Mouse (Mus musculus): Measurements from ENCODE around the gene Tmem186.

- TF ChIP-seq POLR2A (IDR thresholded peaks at IDR 0.05; ENCODE audit: control insufficient read depth, extremely low read depth, insufficient read depth, low read length, poor library complexity) (no peak), CTCF (IDR thresholded peaks at IDR 0.05; ENCODE audit: borderline replicate concordance, control insufficient read depth, extremely low read depth, insufficient read depth, low read length, poor library complexity) (no peak)
Measured at GRCm38 (mm10) chr16:8675559-8675958, 38.0 kb upstream of the Tmem186 start.
